Mouse (Mus musculus): ENCODE measurements around the gene Tppp2.

Tppp2 gene

DNA sequence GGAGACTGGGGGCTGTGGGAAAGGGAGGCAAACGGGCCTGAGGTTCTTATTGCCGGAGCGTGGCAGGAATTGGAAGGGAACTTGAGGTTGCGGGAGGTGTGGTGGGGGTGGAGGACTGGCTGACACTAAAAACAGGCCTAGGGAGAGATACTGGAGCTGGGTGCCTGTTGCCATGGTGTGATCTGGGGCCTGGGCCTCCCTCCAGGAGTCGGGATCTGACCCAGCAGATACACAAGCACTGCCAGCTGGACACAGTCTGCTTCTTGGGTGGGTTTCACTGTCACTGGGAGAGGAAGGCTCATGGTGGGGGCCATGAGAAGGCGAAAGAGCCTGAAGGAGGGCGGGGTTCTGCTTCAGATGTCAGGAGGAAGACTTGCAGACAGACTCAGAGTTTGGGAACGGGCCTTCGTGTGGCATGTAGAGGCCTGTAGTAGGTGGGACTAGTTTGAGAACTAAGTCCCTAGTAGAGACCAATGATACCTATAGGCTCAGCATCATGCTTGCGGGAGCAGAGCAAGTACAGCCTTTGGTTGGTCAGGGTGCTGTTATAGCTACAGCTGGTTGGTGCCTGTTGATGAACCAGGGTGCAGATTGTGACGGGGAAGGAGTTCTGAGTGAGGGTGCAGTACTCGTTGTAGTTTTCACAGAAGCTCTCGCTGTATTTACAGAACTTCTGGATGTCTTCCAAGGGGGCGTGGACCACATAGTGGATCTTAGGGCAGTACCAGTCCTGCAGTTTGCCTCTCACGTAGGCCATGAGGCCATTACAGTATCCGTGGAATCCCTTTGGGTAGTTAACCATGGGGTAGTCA is 3.7 kb downstream of the Tppp2 start:
- POLR2A ChIA-PET = interaction anchor here in 2 of 4 experiments (0.5 to 1.5 kb wide), 3 partner anchors 10 to 457 kb away, joined by 3 to 9 read pairs (median 8); partner anchors contain the start of gene Olfr1512 (in 1 of the 2)
- CTCF ChIA-PET = interaction anchor here in 1 of 4 experiments (0.9 kb wide), 1 partner anchor 10 kb away, joined by 3 read pairs; no protein-coding TSS in a partner anchor

DNA sequence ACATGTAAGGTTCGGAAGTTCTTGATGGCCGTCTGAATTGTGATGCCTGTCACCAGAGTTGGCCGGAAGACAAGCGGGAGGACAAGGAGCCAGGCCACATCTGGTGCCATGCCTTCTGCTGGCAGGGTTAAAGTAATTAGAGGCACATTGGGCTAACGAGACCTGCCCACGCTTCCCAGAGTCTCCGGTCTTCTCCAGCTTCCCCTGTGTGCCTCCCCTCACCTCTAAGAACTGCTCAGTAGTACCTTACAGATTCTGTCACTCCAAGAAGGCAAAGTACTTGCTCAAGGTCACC is 4.3 kb downstream of the Tppp2 start, which contains the start of gene Rnase13:
Rnase13 (minus strand) TSS at position 203 of the 295 bp plus-strand sequence.
- CTCF ChIA-PET = no interaction called here
- POLR2A ChIA-PET = interaction anchor here in 1 of 4 experiments (1.5 kb wide), 1 partner anchor 10 kb away, joined by 9 read pairs; no protein-coding TSS in a partner anchor

DNA sequence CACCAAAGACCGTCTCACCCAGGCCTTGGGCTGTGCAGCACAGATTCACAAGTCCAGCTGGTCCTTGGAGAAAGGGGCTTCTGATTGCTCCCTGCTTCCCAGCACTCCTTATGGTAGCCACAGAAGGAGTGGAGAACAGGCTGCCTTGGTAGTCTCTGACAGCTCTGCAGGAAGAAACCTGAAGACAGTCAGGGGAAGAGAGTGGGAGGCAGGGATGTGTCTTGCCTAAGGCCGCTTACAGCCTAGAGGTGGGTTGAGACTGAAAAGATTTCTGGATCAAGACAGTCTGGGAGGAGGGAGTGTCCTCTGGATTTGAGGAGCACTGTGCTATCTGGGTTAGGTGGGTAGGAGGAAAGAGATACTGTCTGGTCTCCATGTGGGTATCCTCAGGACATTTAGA is 4.7 kb downstream of the Tppp2 start:
- ChIA-PET POLR2A (interaction anchor here in 1 of 4 experiments (1.5 kb wide), 1 partner anchor 11 kb away, joined by 9 read pairs; no protein-coding TSS in a partner anchor), CTCF (no interaction called here)

DNA sequence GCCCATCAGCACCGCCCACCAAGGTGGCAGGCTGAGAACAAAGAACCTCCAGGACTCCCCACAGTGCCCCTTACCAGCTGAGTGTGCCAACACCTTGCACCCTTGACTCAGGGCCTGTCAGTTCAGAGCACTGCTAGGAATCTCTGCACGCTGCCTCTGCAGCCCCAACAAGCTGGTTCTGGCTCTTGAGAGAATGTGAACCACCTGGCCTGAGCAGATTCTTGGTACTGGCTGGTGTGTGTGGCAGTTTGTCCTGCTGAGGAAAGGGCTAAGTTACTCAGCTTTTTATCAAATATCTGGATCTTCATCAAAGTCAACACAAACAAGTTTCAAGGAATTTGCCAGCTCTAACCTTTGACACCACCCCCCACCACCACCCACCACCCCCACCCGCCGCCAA is 5.3 kb downstream of the Tppp2 start:
- POLR2A ChIA-PET = interaction anchor here in 2 of 4 experiments (0.7 to 1.7 kb wide), 4 partner anchors 11 to 97 kb away, joined by 3 to 6 read pairs (median 4); no protein-coding TSS in a partner anchor
- CTCF ChIA-PET = interaction anchor here in 1 of 4 experiments (1.0 kb wide), 1 partner anchor 20 kb away, joined by 3 read pairs; no protein-coding TSS in a partner anchor

DNA sequence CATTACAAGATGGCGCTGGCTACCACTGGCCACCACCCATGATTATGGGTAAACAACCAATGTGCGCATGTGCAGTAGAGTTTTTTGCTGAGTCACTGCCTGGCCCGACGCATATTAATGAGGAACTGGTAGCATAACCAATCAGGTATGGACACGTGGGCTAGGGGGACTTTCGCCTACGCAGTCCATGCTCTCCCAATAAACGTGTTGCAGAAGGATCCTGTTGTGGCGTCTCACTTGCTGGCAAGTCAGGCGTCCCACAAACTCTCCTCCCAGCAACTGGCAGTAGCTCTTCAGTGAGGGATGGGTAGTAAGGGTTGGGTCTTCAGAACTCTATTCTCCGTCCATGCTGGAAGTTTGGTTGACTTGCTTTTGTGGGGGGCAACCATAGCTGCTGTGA is 8.7 kb downstream of the Tppp2 start:
- CTCF ChIA-PET = interaction anchor here in 1 of 4 experiments (1.3 kb wide), 1 partner anchor 22 kb away, joined by 3 read pairs; no protein-coding TSS in a partner anchor
- POLR2A ChIA-PET = interaction anchor here in 2 of 4 experiments (0.7 to 3.6 kb wide), 7 partner anchors 13 to 58 kb away, joined by 3 to 26 read pairs (median 4); partner anchors contain the start of genes Mettl17 (in 1 of the 2) and Ndrg2 (in 1 of the 2)

DNA sequence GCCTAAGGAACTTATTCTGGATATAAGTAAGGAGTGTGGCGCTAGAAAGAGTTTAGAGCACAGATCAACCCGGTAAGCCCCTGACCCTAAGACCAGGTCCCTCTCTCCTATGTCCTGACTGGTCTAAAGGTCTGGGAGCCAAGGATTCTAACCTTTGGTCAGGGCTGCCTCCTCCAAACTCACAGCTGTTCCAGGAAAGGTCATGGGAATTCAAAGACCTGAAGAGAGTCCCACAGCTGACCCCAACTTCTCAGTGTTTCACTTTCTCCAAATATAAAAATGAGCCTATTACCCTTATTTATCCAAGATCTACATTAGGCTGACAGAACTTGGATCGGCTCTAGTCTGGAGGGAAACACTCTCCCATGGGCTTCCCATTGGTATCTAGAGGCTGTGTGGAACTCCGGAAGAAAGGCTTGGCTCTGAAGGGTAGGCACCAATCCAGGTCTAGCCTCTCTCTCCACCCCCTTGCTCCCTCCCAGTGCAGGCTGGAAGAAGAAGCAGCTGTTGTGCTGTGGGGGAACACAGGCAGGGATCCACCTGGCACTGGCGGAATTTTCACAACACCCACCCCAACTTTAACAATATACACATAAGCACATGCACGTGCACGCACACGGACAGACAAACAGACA is 11.2 kb downstream of the Tppp2 start:
- CTCF ChIA-PET = interaction anchor here in 3 of 4 experiments (0.5 to 1.7 kb wide), 6 partner anchors 17 to 190 kb away, joined by 3 to 6 read pairs (median 4); no protein-coding TSS in a partner anchor

DNA sequence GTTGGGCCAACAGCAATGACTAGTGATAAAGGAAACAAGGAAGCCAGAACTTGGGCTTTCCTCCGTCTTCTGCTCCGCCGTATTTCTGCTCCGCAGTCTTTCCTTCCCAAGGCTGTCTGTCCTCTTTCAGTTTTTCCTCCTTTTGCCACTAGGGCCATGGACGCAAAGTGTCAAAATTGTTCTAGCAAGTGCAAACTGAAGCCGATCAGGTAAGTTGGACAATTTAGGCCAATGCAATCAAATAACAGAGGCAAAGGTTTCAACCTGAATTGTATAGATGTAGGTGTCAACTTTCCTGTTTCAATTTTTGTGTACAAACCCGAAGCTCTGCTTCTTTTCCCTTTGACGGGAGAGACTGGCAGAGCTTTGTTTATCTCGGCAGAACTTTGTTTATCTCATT is 11.7 kb downstream of the Tppp2 start:
- CTCF ChIA-PET = interaction anchor here in 3 of 4 experiments (0.5 to 1.7 kb wide), 6 partner anchors 17 to 200 kb away, joined by 3 to 6 read pairs (median 4); no protein-coding TSS in a partner anchor
- POLR2A ChIA-PET = interaction anchor here in 3 of 4 experiments (0.9 to 1.7 kb wide), 6 partner anchors 18 to 93 kb away, joined by 3 to 6 read pairs (median 4); no protein-coding TSS in a partner anchor

More for the DNA sequence above, 11.2 kb downstream of the Tppp2 start:
- POLR2A ChIA-PET = interaction anchor here in 3 of 4 experiments (0.6 to 1.7 kb wide), 7 partner anchors 17 to 94 kb away, joined by 3 to 6 read pairs (median 4); no protein-coding TSS in a partner anchor

DNA sequence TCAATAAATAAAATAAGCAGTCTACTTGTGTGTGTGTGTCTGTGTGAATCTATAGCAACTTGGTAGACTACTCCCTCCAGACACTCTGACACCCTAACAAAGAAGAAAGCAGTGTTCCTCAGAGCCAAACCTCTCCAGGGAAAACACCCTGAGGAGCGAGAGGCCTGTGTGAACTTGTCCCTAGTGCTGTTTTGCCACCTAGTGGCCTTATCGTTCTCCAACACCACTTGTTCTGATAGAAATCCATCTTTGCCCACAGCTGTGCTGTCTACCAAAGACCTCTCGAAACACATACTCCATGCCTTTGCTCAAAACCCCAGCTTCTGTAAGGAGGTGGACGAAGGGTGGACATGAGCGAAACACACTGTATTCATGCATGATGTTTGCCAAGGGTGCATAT is 12.6 kb downstream of the Tppp2 start:
- ChIA-PET CTCF (interaction anchor here in 3 of 4 experiments (0.6 to 2.9 kb wide), 9 partner anchors 9 to 188 kb away, joined by 3 to 26 read pairs (median 4); no protein-coding TSS in a partner anchor), POLR2A (interaction anchor here (0.7 to 1.7 kb wide), 8 partner anchors 16 to 89 kb away, joined by 3 to 7 read pairs (median 4); no protein-coding TSS in a partner anchor)

DNA sequence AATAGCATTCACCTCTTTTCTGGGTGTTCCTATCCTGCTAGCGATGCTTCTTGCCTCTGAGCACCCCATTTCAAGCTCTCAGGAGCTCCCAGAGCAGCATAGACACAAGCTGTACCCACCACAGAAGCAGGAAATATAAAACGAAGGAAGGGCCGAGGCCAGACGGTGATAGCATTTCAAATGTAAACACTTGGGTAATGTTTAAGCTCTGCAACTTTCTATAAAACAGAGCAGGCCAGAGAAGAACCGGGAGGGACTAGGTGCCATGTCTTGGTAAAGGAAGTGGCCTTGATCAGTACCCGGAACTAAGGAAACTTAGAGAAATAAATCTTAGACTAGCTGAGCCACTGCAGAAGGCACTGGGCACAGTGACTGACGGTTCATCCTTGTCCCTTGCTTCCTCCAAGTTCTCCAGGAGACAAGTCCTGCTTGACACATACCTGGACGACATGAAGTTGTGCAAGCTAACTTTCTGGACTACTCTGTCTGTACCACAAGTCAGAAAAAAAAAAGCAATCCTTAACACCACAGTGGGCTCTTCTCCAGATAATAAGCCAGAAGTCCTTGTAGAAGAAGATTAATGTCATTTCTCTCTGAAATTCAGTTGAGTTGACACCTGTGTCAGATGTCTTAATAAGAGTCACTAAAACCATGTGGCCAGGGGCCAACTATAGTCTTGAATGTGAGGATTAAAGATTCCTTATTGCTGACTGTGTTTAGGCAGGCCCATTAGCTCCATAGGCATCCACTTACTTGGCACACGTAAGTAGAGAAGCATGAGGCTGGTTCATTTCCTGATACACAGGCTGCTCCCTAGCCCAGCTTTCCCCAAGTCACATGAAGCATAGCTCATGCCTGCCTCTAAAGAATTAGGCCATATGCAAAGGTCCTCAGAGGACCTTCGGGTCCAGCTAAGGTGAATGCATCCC is 14.1 kb downstream of the Tppp2 start:
- POLR2A ChIA-PET = interaction anchor here in 3 of 4 experiments (0.6 to 1.7 kb wide), 6 partner anchors 10 to 182 kb away, joined by 3 to 7 read pairs (median 3); partner anchors contain the start of gene Tmem253 (in 1 of the 3)

DNA sequence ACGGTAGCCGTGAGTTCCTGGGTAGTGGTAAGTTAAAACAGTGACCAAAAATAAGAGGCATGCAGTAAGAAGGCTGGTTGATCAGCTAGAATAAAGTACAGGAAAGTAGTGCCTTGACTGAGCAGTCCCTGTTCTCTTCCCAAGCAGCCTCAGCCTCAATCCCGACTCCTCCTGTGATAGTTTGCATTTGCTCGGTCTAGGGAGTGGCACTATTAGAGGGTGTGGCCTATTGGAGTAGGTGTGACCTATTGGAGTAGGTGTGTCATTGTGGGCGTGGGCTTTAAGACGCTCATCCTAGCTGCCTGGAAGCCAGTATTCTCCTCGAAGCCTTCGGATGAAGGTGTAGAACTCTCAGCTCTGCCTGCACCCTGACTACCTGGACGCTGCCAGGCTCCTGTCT is 20.8 kb downstream of the Tppp2 start:
- POLR2A ChIA-PET = interaction anchor here in 2 of 4 experiments (0.6 to 2.9 kb wide), 7 partner anchors 26 to 81 kb away, joined by 3 to 8 read pairs (median 4); partner anchors contain the start of gene Mettl17 (in 1 of the 2)
- CTCF ChIA-PET = interaction anchor here in 1 of 4 experiments (1.1 kb wide), 1 partner anchor 8 kb away, joined by 6 read pairs; no protein-coding TSS in a partner anchor

More for the DNA sequence above, 14.1 kb downstream of the Tppp2 start:
- CTCF ChIA-PET = interaction anchor here in 2 of 4 experiments (0.6 to 2.9 kb wide), 3 partner anchors 14 to 52 kb away, joined by 4 to 26 read pairs (median 6); partner anchors contain the start of genes Arhgef40 (in 1 of the 2) and Tppp2 (in 1 of the 2)

DNA sequence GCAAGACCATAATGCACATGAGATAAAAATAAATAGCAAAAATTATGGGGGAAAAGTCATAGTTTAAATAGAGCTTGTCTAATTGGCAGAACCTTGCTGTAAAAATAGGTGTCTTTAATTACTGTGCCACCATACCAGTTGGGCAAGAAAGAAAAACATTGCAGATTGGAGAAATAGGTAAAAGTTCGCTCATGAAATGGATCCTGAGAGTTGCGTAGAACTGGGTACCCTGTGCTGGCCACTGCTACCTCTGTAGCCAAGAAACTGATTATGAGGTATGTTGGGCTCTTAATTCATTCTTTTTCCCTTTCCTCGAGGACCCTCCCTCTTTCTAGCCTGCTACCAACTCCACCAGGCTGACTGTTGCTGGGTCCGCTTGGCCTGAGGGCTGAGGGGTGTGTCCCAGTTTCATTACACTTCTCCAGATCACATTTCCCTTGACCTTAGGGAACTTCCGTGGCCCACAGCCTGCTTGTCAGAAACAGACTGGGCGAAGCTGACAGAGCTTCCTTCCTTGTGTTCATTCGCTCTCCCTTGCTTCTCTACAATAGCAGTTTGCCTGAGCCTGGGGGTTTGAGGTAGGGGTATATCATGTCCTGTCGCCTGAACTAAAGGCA is 22.8 kb downstream of the Tppp2 start:
- CTCF ChIA-PET = interaction anchor here in 3 of 4 experiments (0.6 to 1.1 kb wide), 7 partner anchors 10 to 354 kb away, joined by 3 to 4 read pairs (median 4); no protein-coding TSS in a partner anchor
- POLR2A ChIA-PET = interaction anchor here in 2 of 4 experiments (0.6 to 1.5 kb wide), 9 partner anchors 12 to 82 kb away, joined by 3 to 6 read pairs (median 3); partner anchors contain the start of gene Ndrg2 (in 1 of the 2)

DNA sequence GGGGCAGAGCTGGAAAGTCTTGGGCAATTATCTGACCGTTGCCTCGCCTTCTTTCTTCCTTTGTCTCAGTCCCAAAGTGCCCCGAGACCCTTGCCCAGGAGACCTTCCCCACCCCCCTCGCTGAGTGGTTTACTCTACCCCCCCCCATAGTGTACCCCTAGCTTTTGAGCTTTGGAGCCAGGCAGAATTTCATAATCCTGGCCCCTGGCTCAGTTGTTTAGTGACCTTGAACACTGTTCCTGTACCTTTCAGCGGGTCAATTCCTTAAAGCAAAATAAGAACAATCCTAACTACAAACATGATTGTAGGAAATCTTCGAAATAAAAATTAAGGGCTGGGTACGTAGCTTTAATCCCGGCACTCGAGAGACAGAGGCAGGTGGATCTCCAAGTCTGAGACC is 23.4 kb downstream of the Tppp2 start:
- CTCF ChIA-PET = interaction anchor here in 3 of 4 experiments (0.6 to 1.1 kb wide), 8 partner anchors 10 to 943 kb away, joined by 3 to 6 read pairs (median 4); no protein-coding TSS in a partner anchor
- POLR2A ChIA-PET = interaction anchor here in 3 of 4 experiments (0.5 to 1.5 kb wide), 9 partner anchors 11 to 81 kb away, joined by 3 to 6 read pairs (median 3); partner anchors contain the start of gene Ndrg2 (in 1 of the 3)

DNA sequence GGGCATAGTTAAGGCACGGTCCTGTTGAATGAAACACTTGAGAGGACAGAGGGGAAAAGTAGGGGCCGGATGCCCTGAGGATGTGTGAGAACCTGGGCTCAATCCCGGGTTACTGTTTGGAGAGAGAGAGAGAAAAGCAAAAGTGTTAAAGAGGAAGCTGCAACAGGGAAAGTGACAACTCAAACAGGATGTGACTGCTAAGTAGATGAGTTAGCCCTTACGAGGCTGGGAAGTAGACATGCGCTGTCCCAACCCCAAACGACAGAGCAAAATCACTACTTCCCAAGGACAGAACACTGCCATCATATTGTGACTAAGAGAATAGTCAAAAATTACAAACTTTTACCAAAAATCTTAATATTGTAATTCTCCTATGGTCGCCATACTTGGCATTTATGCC is 24.0 kb downstream of the Tppp2 start:
- POLR2A ChIA-PET = interaction anchor here in 2 of 4 experiments (0.5 to 1.5 kb wide), 4 partner anchors 10 to 80 kb away, joined by 3 to 6 read pairs (median 3); no protein-coding TSS in a partner anchor
- CTCF ChIA-PET = interaction anchor here in 1 of 4 experiments (0.9 kb wide), 1 partner anchor 64 kb away, joined by 3 read pairs; no protein-coding TSS in a partner anchor

DNA sequence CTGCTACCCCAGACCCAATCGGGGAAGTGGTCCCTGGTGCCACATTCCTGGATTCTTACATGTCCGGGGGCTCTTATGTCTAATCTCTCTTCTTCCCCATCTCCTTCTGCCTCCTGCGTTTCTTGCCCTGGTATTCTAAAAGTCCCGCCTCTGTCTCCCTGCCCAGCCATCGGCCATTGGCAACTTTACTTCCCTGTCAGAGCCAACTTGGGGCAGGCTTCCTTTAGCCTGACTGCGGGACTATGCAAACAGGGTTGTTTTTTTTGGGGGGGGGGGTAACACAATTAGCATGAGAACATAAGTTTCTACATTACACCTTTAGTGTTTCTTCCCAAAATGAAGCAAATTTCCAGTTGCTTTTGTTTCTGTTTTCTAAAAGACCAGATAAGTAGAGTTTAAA is 25.1 kb downstream of the Tppp2 start:
- POLR2A ChIA-PET = interaction anchor here in 2 of 4 experiments (0.8 to 1.3 kb wide), 4 partner anchors 11 to 52 kb away, joined by 3 to 4 read pairs (median 3); no protein-coding TSS in a partner anchor
- CTCF ChIA-PET = no interaction called here

DNA sequence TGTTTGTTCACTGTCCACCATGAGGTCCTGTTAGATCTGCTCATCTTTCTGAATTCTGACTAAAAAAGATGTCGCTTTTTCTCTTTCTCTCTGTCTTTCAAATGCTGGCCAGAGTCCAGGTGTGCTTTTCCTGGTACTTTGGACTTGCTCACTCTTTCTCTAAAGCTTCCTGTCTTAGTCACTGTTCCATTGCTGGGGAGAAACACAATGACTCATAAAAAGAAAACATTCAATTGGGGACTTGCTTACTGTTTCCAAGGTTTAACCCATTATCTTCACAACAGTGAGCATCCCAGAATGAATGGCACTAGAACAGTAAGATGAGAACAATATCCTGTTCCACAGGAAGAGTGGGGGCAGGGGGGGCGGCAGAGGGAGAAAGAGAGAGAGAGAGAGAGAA is 42.1 kb downstream of the Tppp2 start:
- ChIA-PET CTCF (no interaction called here), POLR2A (interaction anchor here in 1 of 4 experiments (0.7 kb wide), 1 partner anchor 47 kb away, joined by 3 read pairs; no protein-coding TSS in a partner anchor)

DNA sequence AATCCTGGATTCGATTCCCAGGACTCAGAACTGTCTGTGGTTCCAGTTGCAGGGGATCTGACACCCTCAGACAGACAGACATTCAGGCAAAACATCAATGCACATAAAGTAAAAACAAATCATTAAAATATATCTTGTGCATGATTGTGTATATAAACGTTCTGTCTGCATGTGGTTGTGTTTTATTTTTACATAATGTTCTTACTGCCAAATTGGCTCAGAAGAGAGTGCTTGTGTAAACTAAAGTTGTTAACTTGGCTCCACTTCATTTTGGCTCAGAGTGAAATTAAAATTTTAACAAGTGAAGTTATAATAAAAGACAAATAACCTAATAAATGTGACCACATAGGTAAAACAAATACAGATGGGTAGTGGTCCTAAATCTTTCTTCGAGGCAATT is 49.2 kb downstream of the Tppp2 start:
- POLR2A ChIA-PET = no interaction called here
- CTCF ChIA-PET = no interaction called here
